Mouse (Mus musculus) bone marrow, adult 2 months (tissue): ENCODE measurements around the gene Neurog1. TPM values are rescaled to one million over a fixed set of nuclear protein-coding genes. Genes with fewer than 3 reads are reported as not detected.

ENCODE experiments used
- H3K27ac ChIP-seq: fragments of 200-500 bp; 2 replicates; pipeline ENCODE4 v1.5.1; 2012; ENCODE audit warnings: low read depth, mild to moderate bottlenecking, control low read depth, inconsistent platforms, low read length; ENCODE audit not compliant: control insufficient read depth, poor library complexity, insufficient read depth
- H3K4me1 ChIP-seq: fragments of 200-500 bp; 2 replicates; pipeline ENCODE4 v1.6.1; 2011; ENCODE audit warnings: low read length; ENCODE audit not compliant: control insufficient read depth, insufficient read depth
- H3K4me3 ChIP-seq: fragments of 200-500 bp; replicated peaks from 2 replicates; pipeline ENCODE3; 2011; ENCODE audit warnings: mild to moderate bottlenecking, low read depth, low read length, control low read depth; ENCODE audit not compliant: control insufficient read depth
- CTCF ChIP-seq: fragments of 200-500 bp; IDR thresholded peaks from 2 replicates; pipeline ENCODE4 v1.5.1; 2011; ENCODE audit warnings: low read length, control low read depth; ENCODE audit not compliant: control insufficient read depth, insufficient read depth
- POLR2A ChIP-seq: fragments of 200-500 bp; IDR thresholded peaks from 2 replicates; pipeline ENCODE4 v1.6.1; 2011; ENCODE audit warnings: low read depth, mild to moderate bottlenecking, control low read depth, low read length, borderline replicate concordance; ENCODE audit not compliant: control insufficient read depth
- WGBS: fragments of 180-500 bp; shearing (Covaris S2); methylation state at CpG from one replicate; pipeline ENCODE4 v1.1.7; 2018; 5-methylcytosine and 5-hydroxymethylcytosine counted together
- polyA plus RNA-seq: library from polyadenylated mRNA; stranded (reverse); fragments of >200 nt; gene quantifications from 2 replicates; pipeline ENCODE4 v1.2.4, GENCODE M21; 2011; ENCODE audit warnings: low replicate concordance; ENCODE audit not compliant: missing spikeins, insufficient read depth, insufficient read length

Gene Neurog1
- polyA plus RNA-seq, 1 experiment = not detected

GRCm38 (mm10) chr13:56253379-56253778, 1.4 kb upstream of the Neurog1 start:
- WGBS = 17% methylated on average over 3 of the region's 3 CpGs
- Histone ChIP-seq H3K27ac (no peak overlapping the region), H3K4me1 (no peaks in the 10 kb centered on the region; the same call in 1 of the 2 replicates), H3K4me3 (no peak overlapping the region)
- no peak for TF ChIP-seq CTCF
- no peak for TF ChIP-seq POLR2A

- TF ChIP-seq CTCF (no peak), POLR2A (no peak)
- WGBS = 17% methylated on average over 8 of the region's 8 CpGs
- Histone ChIP-seq H3K4me1 (no peaks in the 10 kb centered on the region; the same call in 1 of the 2 replicates), H3K27ac (no peak overlapping the region), H3K4me3 (no peak overlapping the region)
Observed at GRCm38 (mm10) chr13:56252783-56253182, 820 bp upstream of the Neurog1 start.

GRCm38 (mm10) chr13:56251176-56251923, 613 bp downstream of the Neurog1 start:
- Histone ChIP-seq H3K4me1 (no peaks in the 10 kb centered on the region; the same call in 1 of the 2 replicates), H3K4me3 (no peak overlapping the region), H3K27ac (no peak overlapping the region; the same call in 1 of the 2 replicates)
- 5% methylated on average over 59 of the region's 59 CpGs for WGBS
- TF ChIP-seq CTCF (no peak), POLR2A (no peak)

- Histone ChIP-seq H3K27ac (no peak overlapping the region), H3K4me3 (no peak overlapping the region), H3K4me1 (no peaks in the 10 kb centered on the region; the same call in 1 of the 2 replicates)
- no peak for TF ChIP-seq POLR2A
- WGBS = 6% methylated on average over 14 of the region's 14 CpGs
Observed at GRCm38 (mm10) chr13:56250551-56251161, 1.3 kb downstream of the Neurog1 start.

- TF ChIP-seq POLR2A (no peak), CTCF (no peak)
- Histone ChIP-seq H3K4me1 (no peaks in the 10 kb centered on the region; the same call in 1 of the 2 replicates), H3K27ac (no peak overlapping the region), H3K4me3 (no peak overlapping the region)
- WGBS = 5% methylated on average over 13 of the region's 13 CpGs
Observed at GRCm38 (mm10) chr13:56249593-56250341, 2.2 kb downstream of the Neurog1 start.

GRCm38 (mm10) chr13:56243104-56243503, 8.9 kb downstream of the Neurog1 start:
- Histone ChIP-seq H3K27ac (no peak overlapping the region), H3K4me3 (no peak overlapping the region), H3K4me1 (no peaks in the 10 kb centered on the region)
- 73% methylated on average over 5 of the region's 5 CpGs for WGBS
- TF ChIP-seq CTCF (no peak), POLR2A (no peak)

GRCm38 (mm10) chr13:56240012-56240770, 11.8 kb downstream of the Neurog1 start:
- Histone ChIP-seq H3K4me1 (no peaks in the 10 kb centered on the region), H3K4me3 (no peak overlapping the region), H3K27ac (no peak overlapping the region)
- TF ChIP-seq CTCF (no peak), POLR2A (no peak)
- 68% methylated on average over 16 of the region's 16 CpGs for WGBS
